Mouse (Mus musculus): ENCODE measurements at regions not wholly inside any gene's neighbourhood (a gene's known extent, or its start where the extent isn't known, plus 50 kb on each side); places are given as distances from the start of the nearest gene placed in this dataset.
"Not testable (repeated sequence)": the region's sequence is repeated elsewhere in the genome, so short reads cannot be mapped to it uniquely, and the experiment has no call there.

DNA sequence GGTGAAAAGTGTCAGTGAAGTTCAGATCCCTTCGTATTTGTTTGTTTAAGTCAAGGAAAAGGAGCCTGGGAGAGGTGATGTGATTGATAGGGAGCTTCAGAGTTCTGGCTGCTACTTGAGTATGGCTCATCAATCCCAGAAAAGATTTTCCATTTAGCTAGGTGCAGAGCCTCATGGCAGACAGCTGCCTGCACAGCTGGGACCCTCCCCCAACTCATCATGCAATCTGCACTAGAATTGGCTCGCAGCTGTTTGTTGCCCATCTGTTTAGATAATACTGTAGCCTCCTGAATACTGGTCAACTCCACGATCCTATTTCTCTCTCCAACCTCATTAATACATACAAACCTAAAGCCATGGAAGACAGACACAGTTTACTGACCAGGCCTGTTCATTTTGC lies 354.4 kb downstream of the Edem1 start:
- H3K27me3 ChIP-seq (replicated peaks): no peaks in the 10 kb centered on the region
- no peak overlapping the region for H3K9ac ChIP-seq
- no peak for ATAC-seq (ENCODE audit: extremely low read depth, insufficient number of reproducible peaks, low FRiP score, low TSS enrichment)
- WGBS: 22% methylated on average over 3 of the region's 3 CpGs
- no peak overlapping the region for H3K4me2 ChIP-seq
- 0 out of 2 replicates have a peak, but pooled peaks cover 3% of the 10 kb centered on the region for H3K4me1 ChIP-seq
- H3K36me3 ChIP-seq: no peaks in the 10 kb centered on the region
- no peak overlapping the region for H3K4me3 ChIP-seq
- H3K9me3 ChIP-seq: no peaks in the 10 kb centered on the region
- no peak overlapping the region for H3K27ac ChIP-seq (replicated peaks)

DNA sequence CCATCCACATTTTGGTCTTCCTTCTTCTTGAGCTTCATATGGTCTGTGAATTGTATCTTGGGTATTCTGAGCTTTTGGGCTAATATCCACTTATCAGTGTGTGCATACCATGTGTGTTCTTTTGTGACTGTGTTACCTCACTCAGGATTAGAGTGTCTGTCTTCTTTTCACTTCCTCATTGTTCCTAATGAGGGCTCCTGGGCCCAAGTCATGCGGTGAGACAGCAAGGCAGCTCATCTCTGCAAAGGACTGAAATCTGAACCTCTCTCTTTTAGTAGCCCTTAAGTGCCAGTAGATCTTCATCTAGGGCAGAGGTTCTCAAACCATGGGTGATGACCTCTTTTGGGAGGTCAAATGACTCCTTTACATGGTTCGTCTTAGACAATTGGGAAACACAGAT lies 364.6 kb downstream of the Edem1 start:
- not testable (repeated sequence) for ATAC-seq (ENCODE audit: extremely low read depth, insufficient number of reproducible peaks, low FRiP score, low TSS enrichment)
- 68% methylated on average over 2 of the region's 2 CpGs for WGBS

DNA sequence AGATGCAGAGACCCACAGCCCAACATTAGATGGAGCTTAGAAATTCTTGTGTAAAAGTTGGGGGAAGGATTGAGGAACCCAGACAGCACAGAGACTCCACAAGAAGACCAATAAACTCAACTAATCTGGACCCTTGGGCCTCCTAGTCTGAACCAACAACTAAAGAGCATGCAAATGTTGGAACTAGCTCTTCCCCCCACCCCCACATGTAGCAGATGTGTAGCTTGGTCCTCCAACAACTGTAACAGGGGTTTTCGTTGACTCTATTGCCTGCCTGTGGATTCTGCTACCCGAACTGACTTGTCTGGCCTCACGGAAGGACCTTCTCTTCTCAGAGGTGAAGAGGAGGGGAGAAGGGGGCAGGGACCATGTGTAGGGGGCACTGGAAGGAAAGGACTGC lies 365.2 kb downstream of the Edem1 start:
- Histone ChIP-seq H3K9ac (no peak overlapping the region), H3K36me3 (no peaks in the 10 kb centered on the region), H3K4me1 (no peaks in the 10 kb centered on the region), H3K27me3 (replicated peaks) (no peaks in the 10 kb centered on the region), H3K4me3 (no peak overlapping the region), H3K9me3 (no peaks in the 10 kb centered on the region), H3K4me2 (no peak overlapping the region), H3K27ac (replicated peaks) (no peak overlapping the region)
- WGBS: 64% methylated on average over 3 of the region's 3 CpGs
- no peak for ATAC-seq (ENCODE audit: extremely low read depth, insufficient number of reproducible peaks, low FRiP score, low TSS enrichment)

More for the DNA sequence above, 364.6 kb downstream of the Edem1 start:
- H3K9me3 ChIP-seq; H3K27me3 ChIP-seq (replicated peaks); H3K4me3 ChIP-seq; H3K27ac ChIP-seq (replicated peaks); H3K4me1 ChIP-seq; H3K9ac ChIP-seq; H3K36me3 ChIP-seq; H3K4me2 ChIP-seq: not testable (repeated sequence)

DNA sequence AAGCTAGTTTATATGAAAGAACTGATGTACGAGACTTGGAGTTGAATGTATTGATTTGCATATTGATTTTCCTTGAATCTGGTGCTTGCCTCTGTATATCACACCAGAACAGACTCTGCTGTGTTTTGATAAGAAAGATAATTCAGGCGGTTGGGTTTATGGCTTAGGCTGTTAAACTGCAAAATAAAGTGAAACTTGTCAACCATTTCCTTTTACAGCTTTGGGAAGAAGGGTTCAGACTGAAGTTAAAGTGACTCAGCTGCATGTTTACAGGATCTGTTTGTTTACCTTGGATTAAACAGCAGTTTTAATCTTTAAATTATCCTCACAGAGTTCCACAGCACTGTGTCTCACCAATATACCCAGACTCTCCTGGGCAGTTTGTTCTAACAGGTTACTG lies 381.3 kb downstream of the Edem1 start:
- no peaks in the 10 kb centered on the region for H3K9me3 ChIP-seq
- H3K4me1 ChIP-seq: no peaks in the 10 kb centered on the region
- H3K9ac ChIP-seq: no peak overlapping the region
- ATAC-seq (ENCODE audit: extremely low read depth, insufficient number of reproducible peaks, low FRiP score, low TSS enrichment): no peak
- H3K27me3 ChIP-seq (replicated peaks): no peaks in the 10 kb centered on the region
- H3K4me3 ChIP-seq: no peak overlapping the region
- WGBS: 46% methylated on average over 2 of the region's 2 CpGs
- H3K27ac ChIP-seq (replicated peaks): no peak overlapping the region
- no peak overlapping the region for H3K4me2 ChIP-seq
- H3K36me3 ChIP-seq: no peaks in the 10 kb centered on the region

DNA sequence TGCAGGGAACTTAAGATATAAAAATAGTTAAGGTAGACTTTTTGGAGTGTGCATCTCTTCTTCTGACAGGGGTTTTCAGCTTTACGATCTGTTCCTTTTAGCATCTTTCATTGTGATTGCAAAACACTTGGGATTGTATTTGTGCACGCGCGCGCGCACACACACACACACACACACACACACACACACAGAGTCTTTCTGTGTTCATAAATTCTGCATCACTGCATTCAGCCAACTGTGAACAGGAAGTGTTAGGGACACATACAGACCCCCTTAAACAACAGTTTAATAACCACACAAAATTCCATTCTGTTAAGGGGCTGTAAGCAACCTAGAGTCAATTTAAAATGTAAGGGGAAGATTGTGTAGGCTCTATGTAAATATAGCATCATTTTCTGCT lies 401.9 kb downstream of the Edem1 start:
- Histone ChIP-seq H3K9ac (no peak overlapping the region), H3K27me3 (replicated peaks) (no peaks in the 10 kb centered on the region), H3K9me3 (0 out of 2 replicates have a peak, but pooled peaks cover 4% of the 10 kb centered on the region), H3K4me3 (no peak overlapping the region), H3K36me3 (no peaks in the 10 kb centered on the region), H3K4me2 (no peak overlapping the region), H3K27ac (replicated peaks) (no peak overlapping the region), H3K4me1 (no peaks in the 10 kb centered on the region)
- ATAC-seq (ENCODE audit: extremely low read depth, insufficient number of reproducible peaks, low FRiP score, low TSS enrichment): no peak
- WGBS: 96% methylated on average over 6 of the region's 6 CpGs

DNA sequence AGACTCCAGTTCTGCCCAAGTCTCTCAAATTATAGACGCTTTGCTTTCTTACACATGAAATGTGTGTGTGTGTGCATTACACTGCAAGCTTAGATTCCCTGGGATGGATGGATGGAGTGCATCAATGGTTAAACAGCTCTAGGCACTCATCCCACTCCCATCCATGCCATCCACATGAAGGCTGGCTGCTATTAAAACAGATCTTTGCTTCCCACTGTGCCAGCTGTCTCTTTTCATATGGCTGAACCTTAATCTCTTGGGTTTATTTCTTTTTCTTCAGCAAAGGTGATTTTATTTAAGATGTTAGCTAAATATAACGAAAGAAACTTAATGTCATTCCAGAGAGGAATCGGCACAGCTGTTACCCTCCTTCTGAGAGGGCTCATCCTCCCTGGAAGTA lies 405.0 kb downstream of the Edem1 start:
- Histone ChIP-seq H3K9ac (no peak overlapping the region), H3K27ac (replicated peaks) (no peak overlapping the region), H3K4me3 (no peak overlapping the region), H3K9me3 (no peaks in the 10 kb centered on the region), H3K27me3 (replicated peaks) (no peaks in the 10 kb centered on the region), H3K4me2 (no peak overlapping the region), H3K4me1 (no peaks in the 10 kb centered on the region), H3K36me3 (no peaks in the 10 kb centered on the region)
- ATAC-seq (ENCODE audit: extremely low read depth, insufficient number of reproducible peaks, low FRiP score, low TSS enrichment): no peak
- WGBS: 78% methylated on average over 3 of the region's 3 CpGs

DNA sequence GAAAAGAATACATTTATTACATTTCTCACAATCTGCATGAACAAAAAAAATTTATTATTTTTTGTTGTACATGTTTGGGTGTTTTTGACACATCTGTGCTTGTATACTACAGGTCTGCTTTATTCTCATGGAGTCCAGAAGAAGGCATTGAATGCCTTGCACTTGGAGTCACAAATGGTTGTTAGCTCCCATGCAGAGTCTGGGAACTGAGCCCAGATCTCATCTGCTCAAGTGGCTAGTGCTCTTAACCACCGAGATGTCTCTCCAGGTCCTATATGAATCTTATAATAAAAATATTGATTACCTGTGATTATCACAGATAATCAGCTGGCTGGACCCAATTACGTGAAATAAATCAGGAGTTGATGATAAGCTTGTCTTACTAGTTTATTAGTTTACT lies 417.2 kb downstream of the Edem1 start:
- Histone ChIP-seq H3K27ac (replicated peaks) (no peak overlapping the region), H3K36me3 (no peaks in the 10 kb centered on the region), H3K9ac (no peak overlapping the region), H3K4me3 (no peak overlapping the region), H3K27me3 (replicated peaks) (no peaks in the 10 kb centered on the region), H3K4me2 (no peak overlapping the region), H3K4me1 (no peaks in the 10 kb centered on the region), H3K9me3 (peaks cover 7% of the 10 kb centered on the region)
- no peak for ATAC-seq (ENCODE audit: extremely low read depth, insufficient number of reproducible peaks, low FRiP score, low TSS enrichment)
- WGBS: 53% methylated on average over 2 of the region's 2 CpGs

DNA sequence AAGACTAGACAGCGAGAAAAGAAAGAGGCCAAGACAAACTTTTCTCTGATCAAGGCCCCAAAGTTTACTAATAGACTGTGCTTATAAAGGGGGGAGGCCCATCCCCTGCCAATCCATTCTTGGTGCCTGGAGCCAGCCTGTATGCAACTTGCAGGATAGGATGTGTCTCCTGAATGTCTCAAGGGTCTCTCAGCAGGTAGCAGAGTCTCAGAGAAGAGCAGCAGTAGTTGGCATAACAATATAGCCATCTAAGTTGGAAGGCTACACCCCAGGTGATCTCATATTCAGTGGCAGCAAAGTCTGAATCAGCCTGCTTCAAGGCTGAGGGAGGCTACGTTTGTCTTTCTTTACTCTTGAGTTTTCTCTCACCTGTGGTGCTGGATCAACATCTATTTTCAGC lies 418.1 kb downstream of the Edem1 start:
- H3K4me3 ChIP-seq; H3K9ac ChIP-seq; ATAC-seq (ENCODE audit: extremely low read depth, insufficient number of reproducible peaks, low FRiP score, low TSS enrichment); H3K4me1 ChIP-seq; H3K9me3 ChIP-seq; H3K36me3 ChIP-seq; H3K4me2 ChIP-seq; H3K27me3 ChIP-seq (replicated peaks); H3K27ac ChIP-seq (replicated peaks): not testable (repeated sequence)
- WGBS: 29% methylated on average over 2 of the region's 2 CpGs

Data from heart, embryonic 13.5 days (tissue).